Mouse (Mus musculus) liver, embryonic 13.5 days (tissue): ENCODE measurements at regions not wholly inside any gene's neighbourhood (a gene's known extent, or its start where the extent isn't known, plus 50 kb on each side); places are given as distances from the start of the nearest gene placed in this dataset.

Experiments used
- ATAC-seq: fragments of 200-750 bp; cut with Nextera tagmentation; 2 replicates; pipeline ENCODE4 v1.8.0; 2017; ENCODE audit warnings: low read depth, mild to moderate bottlenecking, moderate number of reproducible peaks, moderate library complexity
- DNase-seq: peaks from one replicate; pipeline ENCODE4 v3.0.0; 2022
- H3K27ac ChIP-seq: fragments of 300-500 bp; sonication (generic); 2 replicates; pipeline ENCODE4 v1.5.1; 2015; ENCODE audit warnings: moderate library complexity, mild to moderate bottlenecking, inconsistent platforms
- H3K27me3 ChIP-seq: fragments of 300-500 bp; sonication (generic); 2 replicates; pipeline ENCODE4 v1.6.1; 2015; ENCODE audit warnings: mild to moderate bottlenecking, inconsistent platforms
- H3K36me3 ChIP-seq: fragments of 300-500 bp; sonication (generic); 2 replicates; pipeline ENCODE4 v1.6.1; 2015; ENCODE audit warnings: mild to moderate bottlenecking, inconsistent platforms
- H3K4me1 ChIP-seq: fragments of 300-500 bp; sonication (generic); replicated peaks from 2 replicates; pipeline ENCODE4 v1.6.1; 2015; ENCODE audit warnings: inconsistent platforms
- H3K4me2 ChIP-seq: fragments of 300-500 bp; sonication (generic); 2 replicates; pipeline ENCODE4 v1.6.1; 2015; ENCODE audit warnings: inconsistent platforms, mild to moderate bottlenecking, moderate library complexity
- H3K4me3 ChIP-seq: fragments of 300-500 bp; sonication (generic); replicated peaks from 2 replicates; pipeline ENCODE4 v1.5.1; 2015; ENCODE audit warnings: mild to moderate bottlenecking, inconsistent platforms
- H3K9ac ChIP-seq: fragments of 300-500 bp; sonication (generic); 2 replicates; pipeline ENCODE4 v1.6.1; 2015; ENCODE audit warnings: mild to moderate bottlenecking, inconsistent platforms
- H3K9me3 ChIP-seq: fragments of 300-500 bp; sonication (generic); replicated peaks from 2 replicates; pipeline ENCODE4 v1.6.1; 2016; ENCODE audit warnings: inconsistent platforms
- WGBS: fragments of 180-500 bp; shearing (Covaris S2); methylation state at CpG from one replicate; pipeline ENCODE4 v1.1.7; 2015; ENCODE audit not compliant: insufficient replicate concordance; 5-methylcytosine and 5-hydroxymethylcytosine counted together

DNA sequence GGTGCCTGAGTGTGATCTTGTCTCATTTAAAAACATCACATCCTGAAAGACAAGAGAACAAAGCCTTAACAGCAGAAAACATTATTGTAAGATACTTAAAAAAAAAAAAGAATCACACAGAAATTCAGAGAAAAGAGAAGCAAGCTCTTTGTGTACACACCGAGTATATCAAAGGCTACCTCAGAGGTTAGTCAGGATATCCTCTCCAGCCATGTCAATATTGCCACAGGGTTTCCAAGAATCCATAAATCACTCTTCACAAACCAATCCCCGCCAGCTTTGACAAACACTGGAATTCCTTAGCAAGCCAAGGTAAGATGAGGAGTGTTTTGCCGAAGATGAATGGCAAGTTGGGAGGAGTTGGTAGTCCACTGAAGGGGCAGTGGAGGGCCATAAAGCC lies 311.3 kb upstream of the Ldb2 start:
- ATAC-seq: no peak
- Histone ChIP-seq H3K9ac (no peak overlapping the region), H3K4me1 (no peaks in the 10 kb centered on the region), H3K9me3 (no peaks in the 10 kb centered on the region), H3K4me2 (no peak overlapping the region), H3K36me3 (no peaks in the 10 kb centered on the region), H3K4me3 (no peak overlapping the region), H3K27me3 (no peaks in the 10 kb centered on the region), H3K27ac (no peak overlapping the region)
- DNase-seq: no peak
- WGBS: 46% methylated on average over 3 of the region's 3 CpGs

DNA sequence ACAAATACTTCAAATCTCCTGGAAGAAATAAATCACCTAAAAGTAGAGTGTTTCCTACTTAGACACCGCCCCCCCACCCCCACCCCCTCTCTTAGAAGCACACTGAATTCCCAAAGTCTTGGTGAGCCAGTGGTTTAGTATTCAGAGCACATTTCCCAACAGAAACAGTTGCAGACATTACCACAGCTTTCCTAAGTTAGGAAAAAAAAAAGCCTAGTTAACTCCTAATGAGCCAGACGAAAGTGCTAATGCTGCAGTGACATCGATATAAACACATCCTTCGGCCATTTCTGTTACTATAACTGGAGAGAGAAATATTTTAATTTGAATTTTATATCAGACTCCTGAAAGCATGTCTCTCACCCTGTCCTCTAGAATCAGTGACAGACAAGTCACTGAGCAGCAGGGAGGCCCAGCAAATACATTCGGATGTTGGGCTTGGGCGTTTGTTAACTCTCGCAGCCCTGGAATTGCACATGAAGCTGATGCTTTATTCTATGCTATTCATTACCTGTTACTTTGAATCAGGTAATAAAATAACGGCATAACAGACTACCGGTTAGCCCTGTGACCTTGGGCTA lies 305.8 kb upstream of the Ldb2 start:
- Histone ChIP-seq H3K27me3 (no peaks in the 10 kb centered on the region), H3K4me3 (no peak overlapping the region), H3K9me3 (no peaks in the 10 kb centered on the region), H3K4me2 (no peak overlapping the region), H3K9ac (no peak overlapping the region), H3K4me1 (no peaks in the 10 kb centered on the region), H3K27ac (no peak overlapping the region), H3K36me3 (no peaks in the 10 kb centered on the region)
- 78% methylated on average over 9 of the region's 9 CpGs for WGBS
- no peak for ATAC-seq
- no peak for DNase-seq

DNA sequence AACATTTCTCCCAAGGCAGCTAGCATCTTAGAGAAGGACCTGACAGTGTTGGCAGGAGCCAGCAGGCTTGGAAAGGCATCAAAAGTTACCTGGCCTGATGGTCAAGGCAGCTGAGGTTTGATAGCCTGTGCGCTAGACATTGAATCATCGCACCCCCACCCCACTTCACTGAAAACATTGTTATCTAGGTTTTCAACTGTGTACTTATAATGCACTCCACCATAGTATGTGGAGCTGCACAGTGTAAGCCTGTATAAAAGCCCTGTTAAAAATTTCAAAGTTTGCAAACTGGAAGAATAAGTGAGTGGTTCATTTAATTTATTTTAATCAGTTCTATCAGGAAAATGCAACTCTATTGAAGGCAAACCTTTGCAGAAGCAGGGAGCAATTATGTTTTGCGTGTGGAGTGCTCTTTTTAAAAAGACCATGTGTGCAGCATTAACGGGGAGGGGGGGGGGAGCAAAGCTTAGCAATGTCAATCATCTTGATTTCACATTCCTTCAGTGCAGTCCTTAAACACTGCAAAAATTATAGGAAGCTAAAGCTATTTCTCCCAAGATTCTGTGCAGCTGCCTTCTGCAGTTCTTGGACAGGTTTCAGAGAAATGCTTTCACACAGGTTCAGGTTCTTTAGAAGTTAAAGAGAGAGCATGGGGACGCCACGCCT lies 304.4 kb upstream of the Ldb2 start:
- Histone ChIP-seq H3K36me3 (no peaks in the 10 kb centered on the region), H3K27ac (no peak overlapping the region), H3K9me3 (no peaks in the 10 kb centered on the region), H3K9ac (no peak overlapping the region), H3K4me3 (no peak overlapping the region), H3K4me2 (no peak overlapping the region), H3K4me1 (no peaks in the 10 kb centered on the region), H3K27me3 (no peaks in the 10 kb centered on the region)
- DNase-seq: no peak
- ATAC-seq: no peak
- WGBS: 75% methylated on average over 6 of the region's 6 CpGs

DNA sequence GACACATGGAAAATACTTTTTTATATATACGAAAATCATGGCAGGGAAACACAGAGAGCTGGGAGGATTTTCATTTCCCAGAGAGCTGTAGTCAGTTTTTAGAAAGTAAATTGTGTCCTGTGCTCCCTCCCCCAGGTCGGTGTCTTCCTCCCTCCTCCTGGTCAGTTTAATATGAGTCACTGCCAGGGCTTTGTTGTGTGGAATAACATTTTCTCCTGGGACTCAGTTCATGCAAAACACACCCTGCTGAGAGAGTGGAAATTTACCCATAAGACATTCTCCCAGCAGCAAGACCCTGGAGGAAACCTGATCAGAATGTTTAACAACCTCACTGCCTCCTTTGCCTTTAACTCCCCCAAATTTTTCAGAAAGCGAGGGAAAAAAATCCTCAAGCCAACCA lies 303.2 kb upstream of the Ldb2 start:
- Histone ChIP-seq H3K4me2 (no peak overlapping the region), H3K36me3 (no peaks in the 10 kb centered on the region), H3K27ac (no peak overlapping the region), H3K27me3 (no peaks in the 10 kb centered on the region), H3K4me1 (no peaks in the 10 kb centered on the region), H3K9ac (no peak overlapping the region), H3K4me3 (no peak overlapping the region), H3K9me3 (no peaks in the 10 kb centered on the region)
- DNase-seq (no peak), ATAC-seq (no peak)
- WGBS: 50% methylated on average over 3 of the region's 3 CpGs

DNA sequence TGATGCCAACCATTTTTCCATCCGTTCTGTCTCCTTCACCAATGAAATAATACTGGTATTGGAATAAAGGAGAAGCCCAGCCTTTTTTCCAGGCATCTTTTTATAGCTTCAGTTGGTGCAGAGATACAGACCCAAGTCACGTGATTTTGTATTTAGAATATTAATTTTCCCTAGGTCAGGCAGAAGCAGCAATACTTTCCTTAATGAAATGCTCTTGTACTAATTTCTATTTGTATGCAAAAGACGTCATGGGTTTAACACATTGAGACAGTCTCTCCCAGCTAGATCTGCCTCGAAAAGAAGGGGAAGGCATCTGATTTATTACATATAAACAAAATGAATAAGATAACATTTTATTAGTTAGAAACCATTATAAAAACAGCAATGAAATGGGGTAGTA lies 302.3 kb upstream of the Ldb2 start:
- no peaks in the 10 kb centered on the region for H3K27me3 ChIP-seq
- WGBS: 56% methylated on average over 4 of the region's 4 CpGs
- H3K4me3 ChIP-seq: no peak overlapping the region
- H3K4me2 ChIP-seq: no peak overlapping the region
- H3K9me3 ChIP-seq: no peaks in the 10 kb centered on the region
- H3K4me1 ChIP-seq: no peaks in the 10 kb centered on the region
- no peaks in the 10 kb centered on the region for H3K36me3 ChIP-seq
- no peak for DNase-seq
- H3K9ac ChIP-seq: no peak overlapping the region
- no peak overlapping the region for H3K27ac ChIP-seq
- ATAC-seq: no peak

DNA sequence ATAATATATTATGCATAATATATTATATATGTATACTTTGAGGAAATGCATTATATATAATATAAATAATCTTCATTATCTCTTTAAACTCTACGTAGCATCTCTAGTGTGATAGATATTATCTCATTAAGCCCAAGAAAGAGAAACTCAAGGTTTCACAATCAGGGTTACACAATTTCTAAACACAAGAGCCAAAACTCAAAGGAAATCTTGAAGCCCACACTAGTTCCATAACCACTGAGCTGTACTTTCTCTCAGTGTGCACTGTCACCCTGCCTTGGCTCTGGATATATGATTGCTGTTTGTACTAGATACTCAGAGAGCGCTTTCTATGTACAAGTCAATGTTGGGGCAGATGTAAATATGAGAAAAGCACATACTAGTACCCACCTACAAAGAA lies 299.6 kb upstream of the Ldb2 start:
- H3K27ac ChIP-seq: no peak overlapping the region
- ATAC-seq (no peak), DNase-seq (no peak)
- H3K27me3 ChIP-seq: no peaks in the 10 kb centered on the region
- 64% methylated on average over 2 of the region's 2 CpGs for WGBS
- no peak overlapping the region for H3K9ac ChIP-seq
- no peaks in the 10 kb centered on the region for H3K4me1 ChIP-seq
- no peaks in the 10 kb centered on the region for H3K9me3 ChIP-seq
- H3K36me3 ChIP-seq: no peaks in the 10 kb centered on the region
- H3K4me3 ChIP-seq: no peak overlapping the region
- H3K4me2 ChIP-seq: no peak overlapping the region

DNA sequence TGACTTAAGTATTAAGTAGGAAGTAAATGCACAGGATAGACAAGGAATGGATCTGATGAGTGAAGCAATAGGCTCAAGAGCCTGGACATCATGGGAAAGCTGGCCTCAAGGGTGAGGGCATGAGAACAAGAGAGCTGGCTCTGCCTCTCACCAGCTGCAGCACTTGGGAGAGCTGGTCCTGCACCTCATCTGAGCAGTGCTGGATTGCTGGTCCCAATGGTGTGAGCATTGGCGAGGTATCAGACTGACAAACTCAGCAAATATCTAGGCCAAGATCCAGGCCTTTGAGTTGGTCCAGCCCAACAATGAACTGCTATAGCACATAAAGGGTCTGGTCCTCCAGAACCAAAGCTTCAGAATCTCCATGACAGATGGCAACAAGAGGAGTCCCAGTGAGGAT lies 298.5 kb upstream of the Ldb2 start:
- DNase-seq: no peak
- no peaks in the 10 kb centered on the region for H3K27me3 ChIP-seq
- no peak overlapping the region for H3K4me3 ChIP-seq
- no peaks in the 10 kb centered on the region for H3K36me3 ChIP-seq
- no peak overlapping the region for H3K4me2 ChIP-seq
- no peaks in the 10 kb centered on the region for H3K9me3 ChIP-seq
- 48% methylated on average over 1 of the region's 1 CpGs for WGBS
- H3K27ac ChIP-seq: no peak overlapping the region
- H3K9ac ChIP-seq: no peak overlapping the region
- no peaks in the 10 kb centered on the region for H3K4me1 ChIP-seq
- no peak for ATAC-seq

DNA sequence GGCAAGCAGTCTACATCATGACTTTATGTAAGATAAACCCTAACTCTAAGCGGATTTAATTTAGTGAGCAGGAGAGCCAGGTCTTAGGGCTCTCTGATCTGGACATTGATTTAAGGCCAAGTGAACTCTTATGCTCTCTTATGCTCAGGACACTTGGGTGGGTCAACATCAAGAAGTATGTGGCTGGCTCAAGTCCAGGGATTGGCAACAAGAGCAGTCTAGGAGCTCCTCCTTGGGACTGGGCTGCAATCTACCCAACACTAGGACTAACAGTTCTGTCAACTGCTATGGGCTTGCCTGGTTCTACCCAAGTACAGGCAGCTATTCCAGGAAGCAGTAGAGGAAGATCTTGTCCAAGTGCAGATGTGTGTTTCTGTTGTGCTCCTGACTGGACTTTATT lies 285.3 kb upstream of the Ldb2 start:
- ATAC-seq (no peak), DNase-seq (no peak)
- Histone ChIP-seq H3K4me2 (no peak overlapping the region), H3K4me1 (no peaks in the 10 kb centered on the region), H3K27me3 (no peaks in the 10 kb centered on the region), H3K9ac (no peak overlapping the region), H3K9me3 (no peaks in the 10 kb centered on the region), H3K36me3 (no peaks in the 10 kb centered on the region), H3K27ac (no peak overlapping the region), H3K4me3 (no peak overlapping the region)
- WGBS: 78% methylated on average over 1 of the region's 1 CpGs

DNA sequence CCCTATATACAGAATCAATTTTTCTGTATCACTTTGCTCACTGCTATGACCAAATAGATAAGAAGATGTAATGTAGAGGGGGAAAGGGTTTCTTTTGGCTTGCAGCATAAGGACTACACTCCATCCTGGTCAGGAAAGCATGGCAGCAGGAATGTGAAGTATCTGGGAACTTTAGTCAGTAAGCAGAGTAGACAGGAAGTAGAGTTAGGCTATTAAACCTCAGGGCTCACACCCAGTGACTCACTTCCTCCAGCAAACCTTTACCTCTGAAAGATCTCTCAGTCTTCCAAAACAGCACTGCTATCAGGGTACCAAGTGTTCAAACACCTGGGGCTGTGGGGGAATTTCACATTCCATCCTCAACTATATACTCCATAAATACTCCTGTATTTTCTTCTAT lies 283.1 kb upstream of the Ldb2 start:
- Histone ChIP-seq H3K4me1 (no peaks in the 10 kb centered on the region), H3K9ac (no peak overlapping the region), H3K27me3 (no peaks in the 10 kb centered on the region), H3K9me3 (no peaks in the 10 kb centered on the region), H3K36me3 (no peaks in the 10 kb centered on the region), H3K27ac (no peak overlapping the region), H3K4me2 (no peak overlapping the region), H3K4me3 (no peak overlapping the region)
- ATAC-seq (no peak), DNase-seq (no peak)

DNA sequence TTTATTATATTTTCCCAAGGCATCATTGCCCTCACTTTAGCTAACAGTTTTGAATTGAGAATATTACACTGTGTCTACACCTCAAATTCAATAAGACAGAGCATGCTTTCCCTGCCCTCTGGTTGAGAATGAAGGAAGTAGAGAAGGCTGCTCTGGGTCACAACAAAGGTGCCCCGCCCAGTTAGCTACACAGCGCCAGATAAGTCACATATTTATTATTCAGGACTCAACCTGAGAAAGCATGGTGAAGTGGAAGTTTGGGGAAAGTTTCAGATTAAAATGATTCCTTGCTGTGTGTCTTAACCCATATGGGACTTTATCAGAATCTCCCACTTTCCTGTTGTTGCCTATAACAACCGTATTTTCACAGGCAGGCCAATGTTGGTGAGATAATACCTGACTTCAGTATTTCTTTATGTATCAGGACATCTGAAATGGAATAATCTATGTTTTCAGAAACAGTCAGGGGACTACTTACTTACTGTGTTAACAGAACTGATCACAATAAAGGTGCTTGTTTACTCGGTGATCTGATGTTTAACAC lies 276.9 kb upstream of the Ldb2 start:
- no peaks in the 10 kb centered on the region for H3K36me3 ChIP-seq
- DNase-seq (no peak), ATAC-seq (no peak)
- H3K9me3 ChIP-seq: no peaks in the 10 kb centered on the region
- no peaks in the 10 kb centered on the region for H3K4me1 ChIP-seq
- no peak overlapping the region for H3K9ac ChIP-seq
- no peak overlapping the region for H3K4me3 ChIP-seq
- H3K27me3 ChIP-seq: no peaks in the 10 kb centered on the region
- H3K27ac ChIP-seq: no peak overlapping the region
- H3K4me2 ChIP-seq: no peak overlapping the region
- 48% methylated on average over 4 of the region's 4 CpGs for WGBS

DNA sequence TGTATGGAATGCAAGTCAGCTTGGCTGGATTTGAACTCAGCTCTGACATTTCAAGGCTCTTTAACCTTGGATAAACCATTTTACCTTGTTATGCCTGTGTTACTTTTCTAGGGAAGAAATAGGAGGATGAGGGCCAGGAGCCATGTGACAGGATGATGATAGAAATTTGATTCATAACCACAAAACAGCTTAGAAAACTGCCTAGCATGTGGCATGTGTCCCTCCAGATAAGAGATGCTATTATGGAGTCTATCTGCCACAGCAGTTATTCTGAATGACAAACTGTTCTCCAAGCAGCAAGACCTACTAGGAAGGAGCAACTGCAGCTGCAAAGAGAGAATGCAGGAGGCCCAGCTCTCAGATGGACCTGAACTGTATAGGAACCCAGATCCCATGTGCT lies 275.7 kb upstream of the Ldb2 start:
- H3K36me3 ChIP-seq: no peaks in the 10 kb centered on the region

DNA sequence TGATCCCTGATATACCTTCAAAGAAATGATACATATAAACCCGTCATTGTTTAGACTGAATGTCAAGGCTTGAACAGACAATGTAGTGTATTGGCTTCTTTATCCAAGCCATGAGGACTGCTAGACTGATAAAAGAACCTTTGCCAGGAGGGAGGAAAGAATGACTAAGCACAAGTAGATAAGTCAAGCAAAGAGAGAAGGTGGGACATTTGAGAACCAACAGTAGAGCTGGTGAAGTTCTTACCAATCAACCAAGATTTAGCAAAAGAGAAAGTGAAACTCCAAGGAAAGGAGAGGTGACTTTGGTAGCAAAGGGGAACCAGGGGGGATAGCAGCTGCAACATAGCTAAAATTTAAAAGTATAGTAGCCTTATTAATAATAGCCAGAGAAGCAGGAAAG lies 273.0 kb upstream of the Ldb2 start:
- no peak for DNase-seq
- no peaks in the 10 kb centered on the region for H3K9me3 ChIP-seq
- H3K4me3 ChIP-seq: no peak overlapping the region
- no peak overlapping the region for H3K27ac ChIP-seq
- no peaks in the 10 kb centered on the region for H3K4me1 ChIP-seq
- no peak overlapping the region for H3K9ac ChIP-seq
- 52% methylated on average over 1 of the region's 1 CpGs for WGBS
- no peak for ATAC-seq
- H3K36me3 ChIP-seq: no peaks in the 10 kb centered on the region
- no peaks in the 10 kb centered on the region for H3K27me3 ChIP-seq
- no peak overlapping the region for H3K4me2 ChIP-seq

More for the DNA sequence above, 275.7 kb upstream of the Ldb2 start:
- no peaks in the 10 kb centered on the region for H3K4me1 ChIP-seq
- ATAC-seq: no peak
- no peak overlapping the region for H3K4me2 ChIP-seq
- no peaks in the 10 kb centered on the region for H3K27me3 ChIP-seq
- no peak for DNase-seq
- no peak overlapping the region for H3K4me3 ChIP-seq
- no peak overlapping the region for H3K9ac ChIP-seq
- no peak overlapping the region for H3K27ac ChIP-seq
- no peaks in the 10 kb centered on the region for H3K9me3 ChIP-seq
